Mouse (Mus musculus): ENCODE results near the gene Wwox.
"Not testable (repeated sequence)": the region's sequence is repeated elsewhere in the genome, so short reads cannot be mapped to it uniquely, and the experiment has no call there.

Wwox gene

GRCm38 (mm10) chr8:114801428-114802134, 362.1 kb downstream of the Wwox start:
- no peak for DNase-seq (ENCODE audit: low read depth, low spot score)

- no peak for DNase-seq (ENCODE audit: low read depth, low spot score)
Measured at GRCm38 (mm10) chr8:114803113-114803512, 363.7 kb downstream of the Wwox start.

GRCm38 (mm10) chr8:114806826-114807420, 367.5 kb downstream of the Wwox start:
- DNase-seq (ENCODE audit: low read depth, low spot score) = no peak

- no peak for DNase-seq (ENCODE audit: low read depth, low spot score)
Measured at GRCm38 (mm10) chr8:114807676-114808426, 368.4 kb downstream of the Wwox start.

- DNase-seq (ENCODE audit: low read depth, low spot score) = no peak
Measured at GRCm38 (mm10) chr8:114810470-114810869, 371.0 kb downstream of the Wwox start.

GRCm38 (mm10) chr8:114813830-114814229, 374.4 kb downstream of the Wwox start:
- no peak for DNase-seq (ENCODE audit: low read depth, low spot score)

GRCm38 (mm10) chr8:114814769-114815736, 375.6 kb downstream of the Wwox start:
- no peak for DNase-seq (ENCODE audit: low read depth, low spot score)

- DNase-seq (ENCODE audit: low read depth, low spot score) = no peak
Measured at GRCm38 (mm10) chr8:114816343-114816742, 376.9 kb downstream of the Wwox start.

- DNase-seq (ENCODE audit: low read depth, low spot score) = no peak
Measured at GRCm38 (mm10) chr8:114816949-114817348, 377.5 kb downstream of the Wwox start.

- DNase-seq (ENCODE audit: low read depth, low spot score) = no peak
Measured at GRCm38 (mm10) chr8:114821543-114821942, 382.1 kb downstream of the Wwox start.

GRCm38 (mm10) chr8:114825460-114825859, 386.0 kb downstream of the Wwox start:
- DNase-seq (ENCODE audit: low read depth, low spot score) = no peak

- DNase-seq (ENCODE audit: low read depth, low spot score) = no peak
Measured at GRCm38 (mm10) chr8:114826991-114827390, 387.5 kb downstream of the Wwox start.

- DNase-seq (ENCODE audit: low read depth, low spot score) = not testable (repeated sequence)
Measured at GRCm38 (mm10) chr8:114827810-114828209, 388.4 kb downstream of the Wwox start.

GRCm38 (mm10) chr8:114831595-114831994, 392.1 kb downstream of the Wwox start:
- DNase-seq (ENCODE audit: low read depth, low spot score) = no peak

GRCm38 (mm10) chr8:114832251-114832774, 392.9 kb downstream of the Wwox start:
- DNase-seq (ENCODE audit: low read depth, low spot score) = no peak

- DNase-seq (ENCODE audit: low read depth, low spot score) = no peak
Measured at GRCm38 (mm10) chr8:114834730-114835129, 395.3 kb downstream of the Wwox start.

- DNase-seq (ENCODE audit: low read depth, low spot score) = no peak
Measured at GRCm38 (mm10) chr8:114839998-114840397, 400.5 kb downstream of the Wwox start.

- no peak for DNase-seq (ENCODE audit: low read depth, low spot score)
Measured at GRCm38 (mm10) chr8:114847666-114848065, 408.2 kb downstream of the Wwox start.

- DNase-seq (ENCODE audit: low read depth, low spot score) = no peak
Measured at GRCm38 (mm10) chr8:114849461-114849860, 410.0 kb downstream of the Wwox start.

- DNase-seq (ENCODE audit: low read depth, low spot score) = no peak
Measured at GRCm38 (mm10) chr8:114850014-114850870, 410.8 kb downstream of the Wwox start.

Data from embryo, embryonic 11.5 days (tissue).